Mouse (Mus musculus): Measurements from ENCODE around the gene Eef2k.

DNA sequence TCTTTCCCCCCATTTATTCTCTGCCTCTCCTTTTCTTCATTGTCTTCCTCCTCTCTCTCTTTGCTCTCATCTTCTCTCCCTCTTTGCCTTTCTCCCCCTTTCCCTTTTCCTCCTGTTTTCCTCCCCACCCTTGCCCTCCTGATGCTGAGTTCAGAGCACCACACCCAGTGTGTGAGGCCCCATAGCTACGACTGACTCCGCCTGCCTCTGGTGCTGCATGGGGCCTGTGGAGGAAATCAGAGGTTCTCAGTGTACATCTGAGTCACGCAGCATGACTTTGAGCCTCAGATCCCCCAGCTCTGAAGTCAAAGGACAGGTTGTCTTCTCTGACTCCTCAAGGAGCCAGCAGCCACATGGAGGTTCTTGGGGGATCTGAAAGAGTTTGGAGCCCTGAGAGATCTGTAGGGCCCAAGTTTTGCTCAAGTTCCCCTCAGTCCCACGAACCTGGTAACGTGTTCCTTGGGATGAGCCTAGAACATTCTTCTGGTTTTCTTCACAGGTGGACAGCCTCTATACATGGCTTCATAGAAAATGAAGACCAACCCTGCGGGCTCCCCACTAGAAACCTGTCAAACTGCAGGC is 30.7 kb upstream of the Eef2k start, which contains the start of gene Gm5737:
- TF ChIP-seq CTCF (IDR thresholded peaks at IDR 0.05; ENCODE audit: extremely low read depth, insufficient read depth, low read length) (no peak), POLR2A (IDR thresholded peaks at IDR 0.05; ENCODE audit: extremely low read depth, insufficient read depth, low read length) (no peak)

All from cortical plate, adult 2 months (tissue).